10 mouse cellular contexts compared by ENCODE assay signal in the genomic region with DNA sequence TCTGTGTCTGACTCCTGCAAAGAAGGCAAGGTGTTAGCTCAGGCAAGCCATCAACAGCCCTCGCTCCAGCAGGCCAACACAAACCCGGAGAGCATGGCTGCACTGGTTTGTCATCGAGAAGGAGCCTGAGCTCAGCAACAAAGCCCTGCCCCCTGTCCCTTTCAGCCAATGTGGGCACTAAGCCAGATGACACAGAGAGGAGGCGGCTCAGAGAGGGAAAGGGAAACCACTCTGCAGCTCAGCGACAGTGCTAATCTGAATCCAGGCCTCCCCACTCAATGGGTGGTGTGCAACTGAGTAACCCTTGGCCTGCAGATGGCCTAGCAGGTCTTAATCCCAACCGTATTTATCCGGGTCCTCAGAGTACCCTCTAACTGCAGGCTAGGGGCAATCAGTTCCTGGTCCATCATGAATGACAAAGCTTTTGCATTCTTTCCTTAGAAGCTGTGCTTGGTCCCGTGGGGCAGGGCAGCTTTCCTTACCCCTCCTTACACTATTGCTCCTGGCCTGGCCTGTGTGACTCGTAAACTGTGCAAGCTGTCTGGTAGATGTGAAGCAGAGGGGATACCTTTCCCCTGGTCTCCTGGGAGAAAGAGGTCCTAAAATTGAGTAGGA. TPM values are rescaled to one million over a fixed set of nuclear protein-coding genes. Genes with fewer than 3 reads are reported as not detected.
DNase-seq lines count a peak whose midpoint lies in the region; ATAC-seq and TF ChIP-seq lines count a peak whose summit lies in the region.
"Had no signal": no experiment of that assay in that cellular context is flagged by ENCODE, and none has a peak within 500 bp of the region (broad histone marks: within the 10 kb centered on the region; RNA-seq: fewer than 3 reads in every experiment).

No protein-coding gene starts in this region.

- 74% methylated on average over 9 of the region's 9 CpGs for WGBS in kidney, embryonic 16.5 days
- WGBS in kidney, embryonic 14.5 days = 79% methylated on average over 9 of the region's 9 CpGs

- 0 out of 2 replicates have a peak, but pooled peaks have one; percentile 3 for ATAC-seq in kidney, embryonic 16.5 days (ENCODE audit: low FRiP score, low TSS enrichment)
- ATAC-seq in kidney, embryonic 14.5 days (ENCODE audit: low FRiP score, low TSS enrichment) = no peak

- H3K4me3 ChIP-seq in kidney, embryonic 16.5 days (ENCODE audit: low read length) = no peak overlapping the region
- H3K4me3 ChIP-seq in kidney, embryonic 14.5 days (ENCODE audit: low read length) = no peak overlapping the region
- peak overlapping the region; percentile 61 for H3K4me3 ChIP-seq in E14TG2a.4 (replicated peaks; ENCODE audit: low read length)
- H3K4me3 ChIP-seq: erythroblast, embryonic 14.5 days; intestine, embryonic 15.5 days; liver, embryonic 15.5 days had no signal

- H3K9me3 ChIP-seq in kidney, embryonic 16.5 days (ENCODE audit: low read length) = no peaks in the 10 kb centered on the region
- no peaks in the 10 kb centered on the region for H3K9me3 ChIP-seq in kidney, embryonic 14.5 days (ENCODE audit: control insufficient read depth, low read length)
- H3K9me3 ChIP-seq in E14TG2a.4 (ENCODE audit: low read length) = no peaks in the 10 kb centered on the region
- H3K9me3 ChIP-seq: intestine, embryonic 15.5 days; liver, embryonic 15.5 days had no signal

- DNase-seq in NIH3T3 (ENCODE audit: low read depth) = peak; percentile 75
- DNase-seq in heart, postnatal 10 days = peak; percentile 57 to 59
- no peak for DNase-seq in left cerebral cortex, adult 11 months (ENCODE audit: low spot score)
- no peak for DNase-seq in urinary bladder, postnatal 10 days (ENCODE audit: low spot score)

- no peak overlapping the region for H3K4me2 ChIP-seq in kidney, embryonic 16.5 days (replicated peaks; ENCODE audit: low read depth, low read length)
- no peak overlapping the region for H3K4me2 ChIP-seq in kidney, embryonic 14.5 days (replicated peaks; ENCODE audit: low read depth, low read length)
- H3K4me2 ChIP-seq: intestine, embryonic 15.5 days; liver, embryonic 15.5 days had no signal

- no peaks in the 10 kb centered on the region for H3K27me3 ChIP-seq in kidney, embryonic 16.5 days (ENCODE audit: insufficient read depth, low read length)
- H3K27me3 ChIP-seq in kidney, embryonic 14.5 days (ENCODE audit: control insufficient read depth, insufficient read depth, low read length) = no peaks in the 10 kb centered on the region
- no peaks in the 10 kb centered on the region for H3K27me3 ChIP-seq in E14TG2a.4 (ENCODE audit: insufficient read depth, low read length)
- H3K27me3 ChIP-seq: intestine, embryonic 15.5 days; liver, embryonic 15.5 days had no signal

- intact Hi-C loops in heart, postnatal 10 days (cut with DNase I) = loop anchor here (5.0 kb wide), 1 partner anchor 83 kb away; no protein-coding TSS in a partner anchor

- no peak for TF ChIP-seq CTCF in E14TG2a.4 (conservative IDR thresholded peaks at IDR 0.05; ENCODE audit: low read length)

- peaks cover 14% of the 10 kb centered on the region for H3K4me1 ChIP-seq in kidney, embryonic 16.5 days (ENCODE audit: insufficient read depth, low read length)
- 0 out of 2 replicates have a peak, but pooled peaks cover 9% of the 10 kb centered on the region for H3K4me1 ChIP-seq in kidney, embryonic 14.5 days (ENCODE audit: control insufficient read depth, insufficient read depth, low read length)
- peaks cover 88% of the 10 kb centered on the region for H3K4me1 ChIP-seq in E14TG2a.4 (replicated peaks; ENCODE audit: low read depth, low read length)

- no peak overlapping the region for H3K27ac ChIP-seq in kidney, embryonic 16.5 days (ENCODE audit: low read length)
- no peak overlapping the region for H3K27ac ChIP-seq in kidney, embryonic 14.5 days (ENCODE audit: low read depth, low read length)
- H3K27ac ChIP-seq: intestine, embryonic 15.5 days; liver, embryonic 15.5 days had no signal

- H3K36me3 ChIP-seq in kidney, embryonic 16.5 days (ENCODE audit: insufficient read depth, low read length) = peaks cover 63% of the 10 kb centered on the region
- H3K36me3 ChIP-seq in kidney, embryonic 14.5 days (ENCODE audit: control insufficient read depth, insufficient read depth, low read length) = peaks cover 72% of the 10 kb centered on the region
- peaks cover 85% of the 10 kb centered on the region for H3K36me3 ChIP-seq in E14TG2a.4 (ENCODE audit: insufficient read depth, low read length)

- no peak overlapping the region for H3K9ac ChIP-seq in kidney, embryonic 16.5 days (replicated peaks; ENCODE audit: low read length)
- H3K9ac ChIP-seq in kidney, embryonic 14.5 days (ENCODE audit: low read depth, low read length) = no peak overlapping the region
- H3K9ac ChIP-seq: intestine, embryonic 15.5 days; liver, embryonic 15.5 days had no signal

RNA-seq across cellular contexts. Expression of gene Iqck, which starts 4.8 kb away (rescaled TPM):
- 3.0 and 3.1 TPM in 2 replicates for polyA plus RNA-seq in kidney, embryonic 16.5 days (2015; fragmentation: Nextera tagmentation; extraction: Ambion mirVana)
- polyA plus RNA-seq in kidney, embryonic 14.5 days (2014; fragmentation: Nextera tagmentation; extraction: Ambion mirVana) = 3.0 and 4.2 TPM in 2 replicates
- total RNA-seq in heart, postnatal 10 days (2021) = under 1 TPM; 0.45 to 0.74 TPM

RNA-seq across cellular contexts. Expression of gene Knop1, which starts 5.3 kb away (rescaled TPM):
- 95.7 and 113 TPM in 2 replicates for polyA plus RNA-seq in kidney, embryonic 16.5 days (2015; fragmentation: Nextera tagmentation; extraction: Ambion mirVana)
- 144 and 171 TPM in 2 replicates for polyA plus RNA-seq in kidney, embryonic 14.5 days (2014; fragmentation: Nextera tagmentation; extraction: Ambion mirVana)
- total RNA-seq in heart, postnatal 10 days (2021) = 10 to 100 TPM; 20.0 to 25.5 TPM

Comparison
In these comparisons a context has a peak if more than half of its experiments do, and no peak if none do; other contexts are left out.
1. DNase-seq: peak in NIH3T3 (single experiment) and heart, postnatal 10 days (2 of 2); none in left cerebral cortex, adult 11 months (single experiment) and urinary bladder, postnatal 10 days (single experiment).